Mouse (Mus musculus) testis, adult 2 months (tissue): ENCODE data around the gene Gstm1. TPM values are rescaled to one million over a fixed set of nuclear protein-coding genes. Genes with fewer than 3 reads are reported as not detected.

Experiments
- H3K27ac ChIP-seq: fragments of 200-500 bp; 2 replicates; pipeline ENCODE4 v1.5.1; 2012; ENCODE audit warnings: low read depth, low read length; ENCODE audit not compliant: control insufficient read depth, insufficient read depth
- H3K27me3 ChIP-seq: fragments of 200-500 bp; 2 replicates; pipeline ENCODE4 v1.6.1; 2012; ENCODE audit warnings: mild to moderate bottlenecking, low read length, moderate library complexity; ENCODE audit not compliant: control insufficient read depth, insufficient read depth
- H3K36me3 ChIP-seq: fragments of 200-500 bp; 2 replicates; pipeline ENCODE4 v1.6.1; 2012; ENCODE audit warnings: mild to moderate bottlenecking, low read length; ENCODE audit not compliant: control insufficient read depth, insufficient read depth
- H3K4me1 ChIP-seq: fragments of 200-500 bp; 2 replicates; pipeline ENCODE4 v1.6.1; 2012; ENCODE audit warnings: low read length; ENCODE audit not compliant: control insufficient read depth, insufficient read depth
- H3K4me3 ChIP-seq: fragments of 200-500 bp; 2 replicates; pipeline ENCODE4 v1.5.1; 2012; ENCODE audit warnings: low read depth, mild to moderate bottlenecking, low read length, moderate library complexity, mixed read lengths; ENCODE audit not compliant: control insufficient read depth
- CTCF ChIP-seq: fragments of 200-500 bp; IDR thresholded peaks from 2 replicates; pipeline ENCODE4 v1.5.1; 2012; ENCODE audit warnings: low read depth, mild to moderate bottlenecking, inconsistent platforms, low read length, moderate library complexity; ENCODE audit not compliant: control insufficient read depth, insufficient read depth, insufficient replicate concordance
- POLR2A ChIP-seq: fragments of 200-500 bp; IDR thresholded peaks from 2 replicates; pipeline ENCODE4 v1.6.1; 2012; ENCODE audit warnings: low read depth, mild to moderate bottlenecking, inconsistent platforms, low read length, moderate library complexity; ENCODE audit not compliant: control insufficient read depth
- polyA plus RNA-seq: library from polyadenylated mRNA; depleted of rRNA; stranded (reverse); fragments of >200 nt; gene quantifications from 2 replicates; pipeline ENCODE4 v1.2.3, GENCODE M21; 2012

Gstm1 gene
- polyA plus RNA-seq, 1 experiment = 702 TPM

DNA sequence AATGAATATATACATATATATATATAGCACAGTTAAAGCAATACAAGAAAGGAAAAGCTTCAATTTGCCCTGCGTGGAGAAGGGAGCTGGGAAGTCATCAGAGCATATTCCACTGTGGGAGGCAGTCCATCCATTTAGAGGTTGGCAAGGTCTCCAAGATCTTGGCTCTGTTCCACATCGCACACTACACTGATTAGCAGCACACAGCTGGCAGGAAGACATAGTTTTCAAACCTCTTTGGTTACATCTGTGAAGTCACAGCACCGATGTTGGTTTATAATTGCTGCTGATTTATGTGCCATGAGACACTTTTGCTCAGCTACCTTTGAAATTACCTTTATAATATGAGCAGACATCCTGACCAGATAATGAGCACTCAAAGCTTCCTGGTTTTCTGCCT, 30.5 kb upstream of the Gstm1 start:
- Histone ChIP-seq H3K27me3 (no peaks in the 10 kb centered on the region), H3K36me3 (no peaks in the 10 kb centered on the region), H3K4me1 (peaks cover 2% of the 10 kb centered on the region; the same call in 1 of the 2 replicates), H3K4me3 (no peak overlapping the region), H3K27ac (no peak overlapping the region)
- no peak for TF ChIP-seq CTCF

DNA sequence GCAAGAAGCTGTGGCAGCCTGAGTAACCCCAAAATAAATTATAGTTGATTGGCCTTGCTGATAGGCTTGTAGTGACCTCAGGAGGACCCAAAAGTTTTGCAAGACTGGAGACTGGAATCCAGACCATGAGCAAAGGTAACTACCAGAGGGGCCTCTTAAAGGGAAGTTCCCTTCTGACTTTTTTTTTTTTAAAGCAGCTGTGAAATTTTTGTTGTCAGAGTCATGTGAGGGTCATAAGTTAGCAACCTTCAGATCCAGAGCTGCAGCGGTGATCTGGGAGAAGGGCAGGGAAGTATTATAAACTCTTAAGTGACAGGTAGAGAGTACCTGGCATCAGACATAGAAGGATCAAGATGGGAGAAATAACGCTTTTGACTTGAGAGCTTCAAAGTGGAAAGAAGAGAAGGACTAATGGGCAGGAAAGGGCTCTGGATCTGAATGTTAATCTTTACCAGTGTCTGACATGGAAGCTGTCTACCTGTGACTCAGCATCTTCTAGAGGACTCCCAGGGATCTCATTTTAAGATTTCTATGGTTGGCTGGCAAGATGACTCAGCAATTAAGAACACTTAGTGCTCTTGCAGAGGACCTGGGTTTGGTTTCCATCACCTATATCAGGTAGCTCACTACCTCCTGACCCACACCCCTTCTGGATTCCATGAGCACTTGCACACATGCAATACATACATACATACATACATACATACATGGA, 29.3 kb upstream of the Gstm1 start:
- Histone ChIP-seq H3K27me3 (no peaks in the 10 kb centered on the region), H3K4me3 (no peak overlapping the region), H3K4me1 (peaks cover 2% of the 10 kb centered on the region; the same call in 1 of the 2 replicates), H3K36me3 (no peaks in the 10 kb centered on the region), H3K27ac (no peak overlapping the region)
- TF ChIP-seq CTCF = no peak
- TF ChIP-seq POLR2A = no peak

- TF ChIP-seq POLR2A (peak; percentile 69), CTCF (no peak)
- Histone ChIP-seq H3K27me3 (no peaks in the 10 kb centered on the region), H3K4me3 (peak within 1 kb of the TSS; percentile 81), H3K27ac (peak within 1 kb of the TSS; percentile 47; the same call in 1 of the 2 replicates), H3K36me3 (no peaks in the 10 kb centered on the region), H3K4me1 (peaks cover 2% of the 10 kb centered on the region; the same call in 1 of the 2 replicates)
Observed at GRCm38 (mm10) chr3:108044394-108045140, 26.8 kb upstream of the Gstm1 start, which contains the start of gene Gstm4. Gene Gstm4 (minus strand): TSS chr3:108044894.

- Histone ChIP-seq H3K36me3 (no peaks in the 10 kb centered on the region), H3K27ac (no peak overlapping the region), H3K4me3 (no peak overlapping the region), H3K4me1 (no peaks in the 10 kb centered on the region), H3K27me3 (no peaks in the 10 kb centered on the region)
- no peak for TF ChIP-seq CTCF
Observed at GRCm38 (mm10) chr3:108033156-108033555, 15.4 kb upstream of the Gstm1 start.

- Histone ChIP-seq H3K27me3 (no peaks in the 10 kb centered on the region), H3K36me3 (no peaks in the 10 kb centered on the region), H3K4me1 (no peaks in the 10 kb centered on the region), H3K27ac (no peak overlapping the region), H3K4me3 (no peak overlapping the region)
- TF ChIP-seq POLR2A (no peak), CTCF (no peak)
Observed at GRCm38 (mm10) chr3:108032113-108032512, 14.3 kb upstream of the Gstm1 start.

DNA sequence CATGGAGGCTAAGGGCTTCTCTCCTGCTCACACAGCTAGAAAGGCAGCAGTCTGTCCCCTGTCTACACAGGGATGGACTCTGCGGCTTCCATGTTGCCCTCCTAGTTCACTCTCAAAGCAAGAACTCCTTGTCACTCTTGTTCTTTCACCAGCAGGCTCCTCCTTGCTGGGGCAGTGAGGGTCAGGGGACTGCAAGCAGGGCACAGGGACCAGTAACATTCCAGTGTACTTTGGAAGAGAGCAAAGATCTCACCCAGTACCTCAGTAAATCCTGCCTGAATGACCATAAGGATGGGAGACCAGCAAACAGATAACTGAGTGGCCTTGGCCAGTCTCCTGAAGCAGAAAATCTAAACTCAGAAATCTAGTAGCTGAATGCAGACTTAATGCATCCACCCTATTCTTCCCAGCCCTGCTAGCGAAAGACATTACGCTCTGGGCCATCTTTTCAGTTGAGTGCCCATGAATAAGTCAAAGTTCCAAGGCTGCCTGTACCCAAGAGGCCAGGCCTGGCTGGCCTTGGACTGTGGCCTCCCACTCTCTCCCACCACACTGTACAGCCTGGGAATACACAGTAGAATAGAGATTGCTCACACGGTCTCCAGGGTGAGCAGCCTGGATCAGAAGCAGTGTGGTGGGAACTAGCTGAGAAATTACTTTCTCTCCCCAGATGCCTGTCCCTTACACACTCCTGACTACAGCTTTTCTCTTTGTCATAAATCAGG, 11.0 kb upstream of the Gstm1 start:
- TF ChIP-seq POLR2A (no peak), CTCF (no peak)
- H3K36me3 ChIP-seq = no peaks in the 10 kb centered on the region
- no peak overlapping the region for H3K27ac ChIP-seq
- no peaks in the 10 kb centered on the region for H3K27me3 ChIP-seq
- H3K4me1 ChIP-seq = peaks cover 3% of the 10 kb centered on the region; the same call in 1 of the 2 replicates
- H3K4me3 ChIP-seq = no peak overlapping the region

DNA sequence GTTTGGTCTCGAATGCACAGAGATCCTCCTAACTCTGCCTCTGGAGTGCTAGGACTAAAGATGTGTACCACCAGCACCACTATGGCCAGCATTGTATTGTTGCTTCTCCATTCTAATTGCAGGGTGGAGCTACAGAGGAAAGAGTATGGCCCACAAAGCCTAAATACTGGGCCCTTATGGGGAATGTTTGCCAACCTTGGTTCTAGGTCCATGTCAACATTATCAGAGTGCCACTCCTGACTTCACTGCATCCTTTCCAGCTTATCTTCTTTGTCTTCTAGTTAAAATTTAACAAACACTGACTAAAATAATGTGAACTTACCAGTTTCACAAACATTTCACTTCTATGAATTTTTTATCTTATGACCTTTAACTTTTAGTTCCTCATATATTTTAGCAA, 8.8 kb upstream of the Gstm1 start:
- H3K27ac ChIP-seq = no peak overlapping the region
- H3K27me3 ChIP-seq = no peaks in the 10 kb centered on the region
- H3K4me3 ChIP-seq = no peak overlapping the region
- TF ChIP-seq POLR2A = no peak
- TF ChIP-seq CTCF = no peak
- H3K4me1 ChIP-seq = peaks cover 3% of the 10 kb centered on the region; the same call in 1 of the 2 replicates
- no peaks in the 10 kb centered on the region for H3K36me3 ChIP-seq
